In the genomic region with DNA sequence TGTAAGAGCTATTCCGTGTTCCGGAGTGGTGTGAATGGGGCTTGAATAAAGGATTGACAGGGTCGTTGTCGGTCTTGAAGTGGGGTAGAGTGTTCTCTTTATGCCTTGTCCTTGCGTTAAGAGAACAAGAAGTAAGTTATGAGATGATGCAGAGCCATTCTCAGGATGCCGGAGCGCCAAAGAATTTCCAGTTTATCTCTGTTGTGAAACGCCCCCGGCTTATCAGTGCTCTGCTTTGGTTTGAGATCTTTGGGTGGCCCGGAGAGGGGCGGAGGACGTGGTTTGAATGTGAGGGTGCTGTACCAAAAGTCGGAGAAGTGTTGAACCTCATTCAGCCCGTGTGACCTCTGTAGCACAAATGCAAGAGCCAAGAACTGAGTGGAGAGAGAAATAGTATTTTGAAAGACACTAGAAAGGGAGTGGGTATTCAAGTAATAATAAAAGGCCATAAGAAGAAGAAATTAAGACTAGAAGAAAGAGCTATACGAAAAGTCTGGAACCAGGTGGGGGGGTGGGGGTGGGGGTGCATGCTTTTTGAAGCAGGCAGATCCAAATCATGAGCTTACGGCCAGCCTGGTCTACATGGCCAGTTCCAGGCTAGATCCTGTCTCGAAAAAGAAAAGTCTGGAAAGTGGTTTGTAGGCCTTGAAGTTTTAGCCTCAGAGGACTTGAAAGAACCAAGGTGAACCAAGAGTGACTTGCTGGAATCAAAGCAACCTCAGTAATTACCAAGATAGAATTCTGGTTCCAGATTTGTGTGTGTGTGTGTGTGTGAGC, we compare ENCODE assay signal across 7 mouse cellular contexts. TPM values are rescaled to one million over a fixed set of nuclear protein-coding genes. Genes with fewer than 3 reads are reported as not detected.
A peak's percentile ranks its signal among the peaks of the same experiment; 100 is the strongest.
DNase-seq lines count a peak whose midpoint lies in the region; ATAC-seq and TF ChIP-seq lines count a peak whose summit lies in the region.

No protein-coding gene starts in this region.

- WGBS in embryonic facial prominence, embryonic 11.5 days = 4% methylated on average over 17 of the region's 17 CpGs
- 7% methylated on average over 17 of the region's 17 CpGs for WGBS in hindbrain, embryonic 11.5 days
- 8% methylated on average over 17 of the region's 17 CpGs for WGBS in liver, embryonic 14.5 days (ENCODE audit: insufficient replicate concordance)
- 5% methylated on average over 17 of the region's 17 CpGs for WGBS in neural tube, embryonic 13.5 days

- peak; percentile 8 for DNase-seq in left cerebral cortex, postnatal 4 days
- no peak for DNase-seq in left cerebral cortex, postnatal 25 days (ENCODE audit: low spot score in 2 of 2)
- DNase-seq in embryonic facial prominence, embryonic 11.5 days (ENCODE audit: low spot score) = no peak
- no peak for DNase-seq in hindbrain, embryonic 11.5 days (ENCODE audit: low spot score)
- DNase-seq in liver, embryonic 14.5 days (ENCODE audit: low read depth in 3 of 3, low spot score in 3 of 3) = peak in 2 of 3 experiments; percentile 47 to 52

- no peak for ATAC-seq in embryonic facial prominence, embryonic 11.5 days (replicated peaks; ENCODE audit: insufficient number of reproducible peaks, low FRiP score, low TSS enrichment, low read depth)
- ATAC-seq in hindbrain, embryonic 11.5 days (ENCODE audit: low FRiP score) = peak; percentile 17; the same call in 1 of the 2 replicates
- ATAC-seq in liver, embryonic 14.5 days (ENCODE audit: insufficient read depth) = no peak
- peak; percentile 2; the same call in 1 of the 2 replicates for ATAC-seq in neural tube, embryonic 13.5 days (ENCODE audit: low read depth)
- ATAC-seq in granulocyte monocyte progenitor cell, adult 5-6 weeks (replicated peaks; ENCODE audit: poor library complexity, severe bottlenecking) = no peak

- H3K4me2 ChIP-seq in embryonic facial prominence, embryonic 11.5 days (ENCODE audit: low read depth, low read length) = peak overlapping the region; percentile 53
- H3K4me2 ChIP-seq in hindbrain, embryonic 11.5 days (replicated peaks; ENCODE audit: low read depth, low read length) = peak overlapping the region; percentile 60
- peak overlapping the region; percentile 92 for H3K4me2 ChIP-seq in liver, embryonic 14.5 days (ENCODE audit: low read depth)
- peak overlapping the region; percentile 64 for H3K4me2 ChIP-seq in neural tube, embryonic 13.5 days

- H3K4me3 ChIP-seq in embryonic facial prominence, embryonic 11.5 days (ENCODE audit: low read depth, low read length) = peak overlapping the region; percentile 96
- peak overlapping the region; percentile 93 for H3K4me3 ChIP-seq in hindbrain, embryonic 11.5 days (ENCODE audit: low read depth, low read length)
- H3K4me3 ChIP-seq in liver, embryonic 14.5 days (ENCODE audit: insufficient read depth in 1 of 2, low read depth in 2 of 2, low read length in 2 of 2) = peak overlapping the region; percentile 94 to 96
- H3K4me3 ChIP-seq in neural tube, embryonic 13.5 days = peak overlapping the region; percentile 97

- no peaks in the 10 kb centered on the region for H3K27me3 ChIP-seq in embryonic facial prominence, embryonic 11.5 days (ENCODE audit: control insufficient read depth, insufficient read depth, low read length)
- no peaks in the 10 kb centered on the region for H3K27me3 ChIP-seq in hindbrain, embryonic 11.5 days (ENCODE audit: control insufficient read depth, insufficient read depth, low read length)
- H3K27me3 ChIP-seq in liver, embryonic 14.5 days (ENCODE audit: control insufficient read depth, insufficient read depth, low read length) = no peaks in the 10 kb centered on the region
- H3K27me3 ChIP-seq in neural tube, embryonic 13.5 days = no peaks in the 10 kb centered on the region

- H3K9ac ChIP-seq in embryonic facial prominence, embryonic 11.5 days (replicated peaks; ENCODE audit: low read length) = peak overlapping the region; percentile 80
- peak overlapping the region; percentile 66 for H3K9ac ChIP-seq in hindbrain, embryonic 11.5 days (ENCODE audit: low read depth, low read length)
- peak overlapping the region; percentile 99 for H3K9ac ChIP-seq in liver, embryonic 14.5 days (replicated peaks)
- peak overlapping the region; percentile 69 for H3K9ac ChIP-seq in neural tube, embryonic 13.5 days

- H3K36me3 ChIP-seq in embryonic facial prominence, embryonic 11.5 days (replicated peaks; ENCODE audit: control insufficient read depth, insufficient read depth, low read depth, low read length) = no peaks in the 10 kb centered on the region
- no peaks in the 10 kb centered on the region for H3K36me3 ChIP-seq in hindbrain, embryonic 11.5 days (ENCODE audit: control insufficient read depth, insufficient read depth, low read length)
- H3K36me3 ChIP-seq in liver, embryonic 14.5 days (replicated peaks; ENCODE audit: control insufficient read depth, insufficient read depth, low read depth) = peaks cover 7% of the 10 kb centered on the region
- H3K36me3 ChIP-seq in neural tube, embryonic 13.5 days = peaks cover 2% of the 10 kb centered on the region

- no peak for TF ChIP-seq CTCF in liver, embryonic 14.5 days (IDR thresholded peaks at IDR 0.05; ENCODE audit: low read depth)

- no peak for TF ChIP-seq EP300 in liver, embryonic 14.5 days (IDR thresholded peaks at IDR 0.05; ENCODE audit: low read depth)

- no peaks in the 10 kb centered on the region for H3K9me3 ChIP-seq in embryonic facial prominence, embryonic 11.5 days (replicated peaks; ENCODE audit: control insufficient read depth, low read length)
- no peaks in the 10 kb centered on the region for H3K9me3 ChIP-seq in hindbrain, embryonic 11.5 days (ENCODE audit: control insufficient read depth, low read length)
- no peaks in the 10 kb centered on the region for H3K9me3 ChIP-seq in liver, embryonic 14.5 days (ENCODE audit: control insufficient read depth, low read length)
- no peaks in the 10 kb centered on the region for H3K9me3 ChIP-seq in neural tube, embryonic 13.5 days

- no peaks in the 10 kb centered on the region for H3K4me1 ChIP-seq in embryonic facial prominence, embryonic 11.5 days (ENCODE audit: control insufficient read depth, insufficient read depth, low read length)
- no peaks in the 10 kb centered on the region; the same call in 1 of the 2 replicates for H3K4me1 ChIP-seq in hindbrain, embryonic 11.5 days (replicated peaks; ENCODE audit: control insufficient read depth, insufficient read depth, low read length)
- peaks cover 24 to 26% of the 10 kb centered on the region in 2 experiments for H3K4me1 ChIP-seq in liver, embryonic 14.5 days (replicated peaks; ENCODE audit: control insufficient read depth in 2 of 2, insufficient read depth in 2 of 2, low read length in 1 of 2)
- H3K4me1 ChIP-seq in neural tube, embryonic 13.5 days (replicated peaks) = peaks cover 28% of the 10 kb centered on the region

- intact Hi-C loops in left cerebral cortex, postnatal 4 days (cut with DNase I) = no loop called here
- intact Hi-C loops in left cerebral cortex, postnatal 25 days (cut with DNase I) = loop anchor here (2.0 to 10.0 kb wide), 2 partner anchors 74 to 214 kb away; a partner anchor contains a TSS

- 0 out of 2 replicates have a peak overlapping the region, but pooled peaks have one; percentile 3 for H3K27ac ChIP-seq in embryonic facial prominence, embryonic 11.5 days (replicated peaks; ENCODE audit: low read depth, low read length)
- H3K27ac ChIP-seq in hindbrain, embryonic 11.5 days (ENCODE audit: low read depth, low read length) = peak overlapping the region; percentile 61
- peak overlapping the region; percentile 97 for H3K27ac ChIP-seq in liver, embryonic 14.5 days
- H3K27ac ChIP-seq in neural tube, embryonic 13.5 days (replicated peaks) = peak overlapping the region; percentile 75

RNA-seq across cellular contexts. Expression of a gene that starts 0.8 kb away (rescaled TPM):
- total RNA-seq in left cerebral cortex, postnatal 4 days (2021) = 10 to 100 TPM; 70.2 to 72.0 TPM
- 10 to 100 TPM; 67.5 to 70.1 TPM for total RNA-seq in left cerebral cortex, postnatal 25 days (2021)
- 81.9 and 87.9 TPM in 2 replicates for polyA plus RNA-seq in embryonic facial prominence, embryonic 11.5 days (2014; fragmentation: Nextera tagmentation; extraction: Ambion mirVana)
- 63.8 and 79.7 TPM in 2 replicates for polyA plus RNA-seq in hindbrain, embryonic 11.5 days (2014; fragmentation: Nextera tagmentation; extraction: Ambion mirVana)
- 16.3 and 19.4 TPM in 2 replicates for polyA plus RNA-seq in liver, embryonic 14.5 days (2012; rRNA removed)
- polyA plus RNA-seq in liver, embryonic 14.5 days (2014; fragmentation: Nextera tagmentation; extraction: Ambion mirVana) = 23.6 and 26.7 TPM in 2 replicates
- polyA plus RNA-seq in neural tube, embryonic 13.5 days (2015; fragmentation: Nextera tagmentation; extraction: Ambion mirVana) = 58.3 and 60.7 TPM in 2 replicates
- 75.0 and 78.0 TPM in 2 replicates for total RNA-seq in granulocyte monocyte progenitor cell, adult 5-6 weeks (2014; fragmentation: Nextera tagmentation)
- 71.7 and 77.2 TPM in 2 replicates for total RNA-seq in granulocyte monocyte progenitor cell, adult 5-6 weeks (2017)

RNA-seq across cellular contexts. Expression of a gene that starts 26.0 kb away (rescaled TPM):
- total RNA-seq in left cerebral cortex, postnatal 4 days (2021) = 1 to 10 TPM; 4.5 to 4.8 TPM
- total RNA-seq in left cerebral cortex, postnatal 25 days (2021) = 1 to 10 TPM; 2.5 to 3.8 TPM
- 14.1 and 15.0 TPM in 2 replicates for polyA plus RNA-seq in embryonic facial prominence, embryonic 11.5 days (2014; fragmentation: Nextera tagmentation; extraction: Ambion mirVana)
- 8.3 and 11.1 TPM in 2 replicates for polyA plus RNA-seq in hindbrain, embryonic 11.5 days (2014; fragmentation: Nextera tagmentation; extraction: Ambion mirVana)
- polyA plus RNA-seq in liver, embryonic 14.5 days (2012; rRNA removed) = 103 and 114 TPM in 2 replicates
- polyA plus RNA-seq in liver, embryonic 14.5 days (2014; fragmentation: Nextera tagmentation; extraction: Ambion mirVana) = 71.6 and 80.9 TPM in 2 replicates
- polyA plus RNA-seq in neural tube, embryonic 13.5 days (2015; fragmentation: Nextera tagmentation; extraction: Ambion mirVana) = 3.2 and 3.7 TPM in 2 replicates
- 127 and 147 TPM in 2 replicates for total RNA-seq in granulocyte monocyte progenitor cell, adult 5-6 weeks (2014; fragmentation: Nextera tagmentation)
- total RNA-seq in granulocyte monocyte progenitor cell, adult 5-6 weeks (2017) = 90.2 and 90.8 TPM in 2 replicates

RNA-seq across cellular contexts. Expression of a gene that starts 49.5 kb away (rescaled TPM):
- not detected for total RNA-seq in left cerebral cortex, postnatal 4 days (2021)
- total RNA-seq in left cerebral cortex, postnatal 25 days (2021) = not detected
- not detected in 2 replicates for polyA plus RNA-seq in embryonic facial prominence, embryonic 11.5 days (2014; fragmentation: Nextera tagmentation; extraction: Ambion mirVana)
- 0.22 TPM in 1 of 2 replicates, not detected in the other for polyA plus RNA-seq in hindbrain, embryonic 11.5 days (2014; fragmentation: Nextera tagmentation; extraction: Ambion mirVana)
- 0.03 and 0.04 TPM in 2 replicates for polyA plus RNA-seq in liver, embryonic 14.5 days (2012; rRNA removed)
- 0.21 TPM in 1 of 2 replicates, not detected in the other for polyA plus RNA-seq in liver, embryonic 14.5 days (2014; fragmentation: Nextera tagmentation; extraction: Ambion mirVana)
- 0.15 TPM in 1 of 2 replicates, not detected in the other for polyA plus RNA-seq in neural tube, embryonic 13.5 days (2015; fragmentation: Nextera tagmentation; extraction: Ambion mirVana)
- total RNA-seq in granulocyte monocyte progenitor cell, adult 5-6 weeks (2014; fragmentation: Nextera tagmentation) = not detected in 2 replicates
- not detected in 2 replicates for total RNA-seq in granulocyte monocyte progenitor cell, adult 5-6 weeks (2017)

Comparison
In these comparisons a context has a peak if more than half of its experiments do, and no peak if none do; other contexts are left out.
1. DNase-seq: peak in left cerebral cortex, postnatal 4 days (single experiment) and liver, embryonic 14.5 days (2 of 3); none in left cerebral cortex, postnatal 25 days (0 of 2), embryonic facial prominence, embryonic 11.5 days (single experiment) and hindbrain, embryonic 11.5 days (single experiment).
2. ATAC-seq: peak in hindbrain, embryonic 11.5 days (single experiment) and neural tube, embryonic 13.5 days (single experiment); none in embryonic facial prominence, embryonic 11.5 days (single experiment), liver, embryonic 14.5 days (single experiment) and granulocyte monocyte progenitor cell, adult 5-6 weeks (single experiment).
3. H3K27ac ChIP-seq: peak in every context shown above with its lines; median percentile 97 in liver, embryonic 14.5 days; 75 in neural tube, embryonic 13.5 days; 61 in hindbrain, embryonic 11.5 days; 3 in embryonic facial prominence, embryonic 11.5 days.
4. Peak in every context shown above with its lines, with median percentiles within 50 percentile points of each other: H3K4me2 ChIP-seq, H3K4me3 ChIP-seq and H3K9ac ChIP-seq.